In the genomic region with DNA sequence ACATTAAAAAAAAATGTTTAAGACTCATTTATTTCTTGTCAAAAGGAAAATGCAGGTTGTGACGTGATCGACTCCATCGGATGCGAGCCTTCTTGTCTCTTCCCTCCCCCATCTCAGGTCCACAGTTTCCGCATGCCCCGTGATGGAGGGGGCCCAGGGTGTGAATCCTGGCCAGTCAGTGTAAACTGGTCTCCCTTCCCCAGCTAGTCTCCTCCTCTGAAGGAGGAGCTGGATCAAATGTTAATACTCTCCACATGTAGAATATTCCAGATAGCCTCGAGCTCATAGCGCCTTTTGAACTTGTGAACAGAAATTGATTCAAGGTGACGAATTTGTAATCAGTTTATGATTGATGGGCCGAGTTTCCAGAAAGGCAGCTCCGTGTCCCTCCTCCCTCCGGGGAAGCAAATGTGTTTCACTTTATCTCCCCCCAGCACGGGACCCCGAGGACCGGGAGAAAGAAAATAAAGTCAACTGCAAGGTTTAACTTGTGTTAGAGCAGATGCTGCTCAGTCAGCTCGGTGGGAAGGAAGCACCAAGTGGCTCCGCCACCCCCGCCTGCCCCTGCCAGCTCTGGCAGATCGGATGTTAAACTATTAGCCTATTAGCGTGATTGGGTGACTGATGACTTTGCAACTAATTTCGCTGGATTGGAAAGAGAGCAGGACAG, we compare ENCODE assay signal across 16 mouse cellular contexts. TPM values are rescaled to one million over a fixed set of nuclear protein-coding genes. Genes with fewer than 3 reads are reported as not detected.
A peak's percentile ranks its signal among the peaks of the same experiment; 100 is the strongest.
DNase-seq lines count a peak whose midpoint lies in the region; ATAC-seq and TF ChIP-seq lines count a peak whose summit lies in the region.
"Had no signal": no experiment of that assay in that cellular context is flagged by ENCODE, and none has a peak within 500 bp of the region (broad histone marks: within the 10 kb centered on the region; RNA-seq: fewer than 3 reads in every experiment).

No protein-coding gene starts in this region.

- WGBS in embryonic facial prominence, embryonic 14.5 days: 16% methylated on average over 21 of the region's 21 CpGs
- 11% methylated on average over 21 of the region's 21 CpGs for WGBS in limb, embryonic 14.5 days

- ATAC-seq in embryonic facial prominence, embryonic 14.5 days (ENCODE audit: low read depth): peak; percentile 55; the same call in 1 of the 2 replicates
- no peak for ATAC-seq in limb, embryonic 14.5 days (ENCODE audit: low FRiP score, low read depth)

- no peak for TF ChIP-seq CTCF in layer of hippocampus, adult 2 months (conservative IDR thresholded peaks at IDR 0.05)

- H3K9me3 ChIP-seq in embryonic facial prominence, embryonic 14.5 days (ENCODE audit: control insufficient read depth, low read length): no peaks in the 10 kb centered on the region
- no peaks in the 10 kb centered on the region for H3K9me3 ChIP-seq in limb, embryonic 14.5 days (ENCODE audit: control insufficient read depth, low read length)

- 0 out of 2 replicates have a peak overlapping the region, but pooled peaks have one; percentile 4 for H3K4me3 ChIP-seq in layer of hippocampus, adult 2 months
- peak overlapping the region; percentile 11; the same call in 1 of the 2 replicates for H3K4me3 ChIP-seq in embryonic facial prominence, embryonic 14.5 days (ENCODE audit: low read depth, low read length)
- no peak overlapping the region for H3K4me3 ChIP-seq in limb, embryonic 14.5 days (replicated peaks; ENCODE audit: low read length)
- H3K4me3 ChIP-seq: myocyte had no signal

- no peak overlapping the region for H3K9ac ChIP-seq in embryonic facial prominence, embryonic 14.5 days (ENCODE audit: low read depth, low read length)
- H3K9ac ChIP-seq in limb, embryonic 14.5 days (ENCODE audit: low read depth, low read length, severe bottlenecking): peak overlapping the region; percentile 25; the same call in 1 of the 2 replicates

- peaks cover 12% of the 10 kb centered on the region for H3K4me1 ChIP-seq in embryonic facial prominence, embryonic 14.5 days (ENCODE audit: control insufficient read depth, insufficient read depth, low read length)
- peaks cover 10% of the 10 kb centered on the region; the same call in 1 of the 2 replicates for H3K4me1 ChIP-seq in limb, embryonic 14.5 days (ENCODE audit: control insufficient read depth, insufficient read depth, low read length)

- H3K27ac ChIP-seq in layer of hippocampus, adult 2 months: no peak overlapping the region
- H3K27ac ChIP-seq in embryonic facial prominence, embryonic 14.5 days (replicated peaks; ENCODE audit: low read depth, low read length): peak overlapping the region; percentile 52; the same call in 1 of the 2 replicates
- H3K27ac ChIP-seq in limb, embryonic 14.5 days (replicated peaks; ENCODE audit: low read depth, low read length): no peak overlapping the region

- DNase-seq in embryo, embryonic 10 days (ENCODE audit: low spot score): peak; percentile 58
- no peak for DNase-seq in embryo, embryonic 9.5 days (ENCODE audit: extremely low spot score)
- peak in 1 of 2 experiments; percentile 30 for DNase-seq in layer of hippocampus, adult 2 months (ENCODE audit: low spot score in 2 of 2)
- DNase-seq in layer of hippocampus, adult 9-10 months (ENCODE audit: low spot score): no peak
- DNase-seq in embryonic facial prominence, embryonic 14.5 days (ENCODE audit: low spot score): peak; percentile 69
- peak; percentile 57 for DNase-seq in limb, embryonic 14.5 days (ENCODE audit: low spot score)
- no peak for DNase-seq in lung, postnatal 10 days
- DNase-seq in heart, adult 8-10 months (ENCODE audit: low spot score): no peak
- DNase-seq: adrenal gland, postnatal 25 days; cerebellum, adult 11-12 months; heart, adult 18-20 months; heart, postnatal 10 days; kidney, adult 18-20 months; layer of hippocampus, adult 9-11 months; lung, adult 18-20 months had no signal

- H3K36me3 ChIP-seq in embryonic facial prominence, embryonic 14.5 days (ENCODE audit: control insufficient read depth, insufficient read depth, low read length): no peaks in the 10 kb centered on the region
- H3K36me3 ChIP-seq in limb, embryonic 14.5 days (ENCODE audit: control insufficient read depth, insufficient read depth, low read length): no peaks in the 10 kb centered on the region

- H3K4me2 ChIP-seq in embryonic facial prominence, embryonic 14.5 days (ENCODE audit: low read depth, low read length): peak overlapping the region; percentile 47
- H3K4me2 ChIP-seq in limb, embryonic 14.5 days (replicated peaks; ENCODE audit: low read depth, low read length, severe bottlenecking): peak overlapping the region; percentile 40; the same call in 1 of the 2 replicates

- peaks cover 15% of the 10 kb centered on the region for H3K27me3 ChIP-seq in embryonic facial prominence, embryonic 14.5 days (replicated peaks; ENCODE audit: control insufficient read depth, insufficient read depth, low read length)
- peaks cover 5% of the 10 kb centered on the region; the same call in 1 of the 2 replicates for H3K27me3 ChIP-seq in limb, embryonic 14.5 days (ENCODE audit: control insufficient read depth, insufficient read depth, low read length)

- no peak for TF ChIP-seq POLR2A in limb, embryonic 14.5 days (IDR thresholded peaks at IDR 0.05; ENCODE audit: borderline replicate concordance, extremely low read depth, insufficient read depth, insufficient read length)

RNA-seq across cellular contexts. Expression of a gene that starts 59.4 kb away (rescaled TPM):
- not detected for total RNA-seq in layer of hippocampus, adult 2 months (2021)
- polyA plus RNA-seq in embryonic facial prominence, embryonic 14.5 days (2014; fragmentation: Nextera tagmentation; extraction: Ambion mirVana): 18.9 and 20.4 TPM in 2 replicates
- 9.9 and 10.1 TPM in 2 replicates for polyA plus RNA-seq in limb, embryonic 14.5 days (2012; rRNA removed)
- polyA plus RNA-seq in limb, embryonic 14.5 days (2014; fragmentation: Nextera tagmentation; extraction: Ambion mirVana): 5.6 and 7.8 TPM in 2 replicates
- under 1 TPM in 3 of 4 experiments, not detected in 1; 0.25 to 0.59 (median 0.41) TPM for total RNA-seq in heart, adult 8-10 months (2022)

Comparison
In these comparisons a context has a peak if more than half of its experiments do, and no peak if none do; other contexts are left out.
1. DNase-seq: peak in embryo, embryonic 10 days (single experiment), embryonic facial prominence, embryonic 14.5 days (single experiment) and limb, embryonic 14.5 days (single experiment); none in embryo, embryonic 9.5 days (single experiment), layer of hippocampus, adult 9-10 months (single experiment), lung, postnatal 10 days (single experiment) and heart, adult 8-10 months (single experiment).